Mouse (Mus musculus) adrenal gland, adult 2 months (tissue): ENCODE measurements around the gene Itpr1. TPM values are rescaled to one million over a fixed set of nuclear protein-coding genes. Genes with fewer than 3 reads are reported as not detected.

ENCODE experiments used
- DNase-seq: peaks from one replicate; pipeline ENCODE4 v3.0.0; 2021
- polyA plus RNA-seq: library from polyadenylated mRNA; depleted of rRNA; stranded (reverse); fragments of >200 nt; gene quantifications from 2 replicates; pipeline ENCODE4 v1.2.3, GENCODE M21; 2012
- total RNA-seq, 2 experiments: library from RNA; stranded (reverse); gene quantifications; 2 replicates each; pipeline ENCODE4 v1.2.3; 2021

The Itpr1 gene
- total and polyA plus RNA-seq, 3 experiments: 23.0 to 176 (median 120) TPM

DNA sequence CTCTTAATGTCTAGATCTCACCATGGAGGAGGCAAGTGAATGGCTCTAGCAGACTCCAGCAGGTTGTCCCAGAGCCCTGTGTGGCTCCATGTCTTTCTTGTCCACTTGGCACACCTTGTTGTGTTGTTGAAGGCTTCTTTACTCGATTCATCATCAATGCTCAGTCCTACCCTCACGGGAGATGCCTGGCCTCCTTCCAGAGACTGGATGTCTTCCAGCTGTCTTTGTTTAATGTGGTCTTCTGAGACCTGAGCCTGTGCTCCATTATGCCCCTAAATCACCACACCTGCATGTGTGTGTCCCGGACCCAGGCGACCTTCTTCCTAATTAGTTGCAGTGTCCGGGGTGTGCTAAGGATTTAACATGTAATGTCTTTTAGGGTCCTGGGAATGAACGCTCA is 254.7 kb downstream of the Itpr1 start:
- no peak for DNase-seq

DNA sequence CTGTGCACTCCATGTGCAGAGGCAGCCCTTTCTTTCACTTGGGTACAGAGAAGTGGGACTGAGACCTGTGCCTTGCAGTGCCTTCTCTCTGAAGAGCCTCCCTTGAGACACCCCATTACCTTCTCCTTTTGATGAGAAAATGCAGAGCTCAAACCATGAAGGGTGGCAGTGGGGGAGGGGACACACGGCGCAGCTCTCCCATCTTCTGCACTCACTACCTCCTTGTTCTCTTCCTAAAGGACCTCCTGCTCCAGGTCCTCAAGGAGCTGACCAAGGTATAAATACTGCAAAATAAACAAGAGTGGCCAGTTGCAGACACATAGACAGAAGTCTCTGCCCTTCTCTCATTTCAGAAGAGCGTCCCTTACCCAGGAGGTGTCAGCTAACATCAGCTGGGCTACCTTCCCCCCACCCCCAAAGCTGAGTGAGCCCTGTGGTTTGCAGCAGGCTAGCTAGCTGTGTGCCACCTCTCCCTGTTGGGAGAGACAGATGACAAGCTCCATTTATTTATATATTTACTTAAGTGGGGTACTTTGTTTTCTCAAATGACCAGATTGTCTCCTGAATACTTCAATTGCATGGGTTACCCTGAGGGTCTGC is 255.4 kb downstream of the Itpr1 start:
- DNase-seq: no peak

DNA sequence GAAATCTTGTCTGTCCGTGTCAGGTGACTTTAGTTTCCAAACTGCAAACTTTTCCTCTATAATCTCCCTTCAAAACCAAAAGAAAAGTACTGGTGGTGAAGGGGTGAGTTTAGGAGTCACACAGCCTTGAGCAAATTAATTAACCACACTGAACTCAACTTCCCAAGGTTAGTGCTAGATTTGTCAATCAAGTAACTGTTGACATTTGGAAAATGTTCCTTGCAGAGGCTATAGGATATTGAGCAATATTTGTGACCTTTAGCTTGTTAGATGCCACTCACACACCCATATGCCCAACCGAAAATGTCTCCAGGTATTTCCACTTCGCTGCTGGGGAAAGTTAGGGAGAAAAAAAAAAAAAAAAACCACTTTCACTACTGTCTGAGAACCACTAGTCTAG is 259.0 kb downstream of the Itpr1 start:
- no peak for DNase-seq

DNA sequence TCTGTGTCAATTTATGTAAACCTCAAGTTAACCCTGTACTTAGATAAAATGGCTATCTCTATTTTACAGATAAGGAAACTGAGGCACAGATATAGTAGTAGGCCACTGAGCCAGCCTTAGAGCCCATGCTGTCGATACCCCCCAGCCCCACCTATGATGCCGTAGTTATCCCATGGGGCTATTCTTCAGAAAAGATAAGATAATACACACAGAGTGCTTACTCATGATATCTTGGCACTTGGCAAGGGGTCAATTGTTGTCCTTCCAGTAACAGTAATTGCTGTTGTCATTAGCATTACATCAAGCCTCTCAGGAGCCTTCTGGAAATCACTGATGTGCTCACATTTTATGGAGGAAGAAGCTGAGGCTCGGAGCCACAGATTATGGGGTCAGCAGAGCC is 259.9 kb downstream of the Itpr1 start:
- peak; percentile 56 for DNase-seq

DNA sequence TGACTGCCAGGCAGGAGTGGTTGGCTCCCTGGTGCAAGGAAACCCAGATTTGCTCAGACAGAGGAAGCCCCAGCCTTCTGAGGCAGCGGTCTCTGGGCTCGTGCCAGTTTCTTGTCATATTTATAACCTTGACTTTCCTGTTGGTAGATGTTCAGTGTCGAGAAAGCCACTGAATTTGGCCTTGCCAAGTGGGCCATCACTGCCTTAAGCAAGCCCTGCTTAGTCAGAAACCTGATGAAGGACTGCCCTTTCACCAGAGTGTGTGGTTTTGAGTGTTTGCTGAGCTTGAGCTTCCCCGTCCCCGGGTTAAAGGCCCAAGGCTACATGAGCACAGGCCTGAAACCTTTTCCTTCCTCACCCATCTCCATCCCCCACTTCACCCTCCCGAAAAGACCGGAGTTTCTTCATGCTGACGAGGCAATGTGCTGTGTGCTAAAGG is 263.9 kb downstream of the Itpr1 start:
- DNase-seq: peak; percentile 95

DNA sequence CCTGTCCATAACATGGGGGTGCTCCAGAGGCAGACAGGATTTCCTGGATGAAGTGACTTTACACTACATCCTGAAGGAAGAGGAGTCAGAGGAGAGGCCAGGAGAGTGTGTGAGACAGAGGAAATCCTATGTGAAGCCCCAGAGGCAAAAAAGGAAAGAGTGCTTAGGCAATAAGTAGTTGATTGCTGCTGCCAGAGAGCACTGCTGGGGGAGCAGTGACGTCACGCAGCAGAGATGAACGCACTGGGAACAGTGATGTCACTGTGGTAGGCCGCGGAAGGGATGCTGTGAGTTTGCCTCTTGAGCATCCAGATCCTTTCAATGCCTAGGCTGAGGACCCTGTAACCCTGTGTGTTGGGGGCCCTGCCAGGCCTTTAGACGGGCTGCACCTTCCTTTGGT is 264.7 kb downstream of the Itpr1 start:
- no peak for DNase-seq

DNA sequence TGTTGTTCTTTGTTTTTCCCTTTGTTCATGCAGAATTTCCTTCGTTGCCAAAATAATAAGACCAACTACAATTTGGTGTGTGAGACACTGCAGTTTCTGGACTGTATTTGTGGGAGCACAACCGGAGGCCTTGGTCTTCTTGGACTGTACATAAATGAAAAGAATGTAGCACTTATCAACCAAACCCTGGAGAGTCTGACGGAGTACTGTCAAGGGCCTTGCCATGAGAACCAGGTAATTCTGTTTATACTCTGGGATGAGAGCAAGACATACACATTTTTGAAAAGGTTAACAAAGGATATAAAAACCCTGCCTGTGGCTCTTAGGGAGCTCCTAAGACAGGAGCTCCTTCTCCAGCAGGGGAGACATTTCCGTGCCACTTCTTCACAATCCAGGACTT is 268.3 kb downstream of the Itpr1 start:
- DNase-seq: no peak

DNA sequence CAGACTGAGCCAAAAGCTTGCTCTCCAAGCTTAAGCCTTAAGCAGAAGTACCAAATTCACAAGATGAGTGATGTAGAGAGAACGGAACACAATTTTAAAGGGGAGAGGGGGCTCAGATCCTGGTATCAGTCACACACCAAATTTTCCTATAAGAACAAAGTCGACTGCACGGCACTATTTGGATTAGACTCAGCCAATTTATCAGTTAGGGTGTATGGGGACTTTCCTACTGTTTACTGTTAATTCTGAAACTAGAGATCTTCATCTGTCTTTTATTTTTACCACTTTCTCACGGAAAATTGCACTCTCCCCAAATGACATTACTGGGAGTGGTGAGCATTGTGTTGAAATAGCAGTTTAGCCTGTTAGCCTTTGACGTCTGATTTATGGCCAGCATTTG is 269.6 kb downstream of the Itpr1 start:
- DNase-seq: no peak

DNA sequence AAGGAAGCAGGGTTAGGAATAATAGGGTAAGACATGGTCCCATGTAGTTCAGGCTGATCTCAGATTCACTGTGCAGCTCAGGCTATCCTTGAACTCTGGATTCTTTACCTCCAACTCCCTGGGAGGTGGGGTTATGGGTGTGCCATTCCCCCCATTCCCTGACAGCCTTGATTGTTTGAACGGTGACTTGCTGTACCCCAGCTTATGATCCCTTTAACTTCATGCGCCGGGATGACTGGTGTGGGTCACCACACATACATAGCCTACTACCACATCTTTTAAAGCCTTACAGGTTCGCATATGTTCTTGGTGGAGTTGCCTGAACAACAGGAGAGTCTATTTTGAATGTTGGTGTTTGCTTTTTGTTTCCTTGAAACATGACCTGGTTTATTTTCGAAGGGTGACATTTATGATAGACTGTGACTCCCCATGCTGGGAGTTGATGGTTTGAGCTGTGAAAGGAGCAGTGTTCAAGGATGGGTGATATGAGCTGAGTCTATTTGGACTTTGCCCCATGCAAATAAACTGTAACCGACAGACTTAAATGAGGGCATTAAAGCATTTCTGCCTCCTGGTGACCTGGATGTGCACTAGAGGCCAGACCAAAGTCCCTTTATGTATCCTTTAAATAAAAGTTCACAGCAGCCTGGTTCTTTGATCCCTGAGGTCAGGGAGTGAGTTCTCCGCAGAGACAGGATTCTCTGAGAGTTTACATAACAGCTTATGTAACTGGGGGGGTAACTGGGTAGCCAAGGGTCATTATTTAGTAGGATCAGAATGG is 273.5 kb downstream of the Itpr1 start:
- DNase-seq: no peak

DNA sequence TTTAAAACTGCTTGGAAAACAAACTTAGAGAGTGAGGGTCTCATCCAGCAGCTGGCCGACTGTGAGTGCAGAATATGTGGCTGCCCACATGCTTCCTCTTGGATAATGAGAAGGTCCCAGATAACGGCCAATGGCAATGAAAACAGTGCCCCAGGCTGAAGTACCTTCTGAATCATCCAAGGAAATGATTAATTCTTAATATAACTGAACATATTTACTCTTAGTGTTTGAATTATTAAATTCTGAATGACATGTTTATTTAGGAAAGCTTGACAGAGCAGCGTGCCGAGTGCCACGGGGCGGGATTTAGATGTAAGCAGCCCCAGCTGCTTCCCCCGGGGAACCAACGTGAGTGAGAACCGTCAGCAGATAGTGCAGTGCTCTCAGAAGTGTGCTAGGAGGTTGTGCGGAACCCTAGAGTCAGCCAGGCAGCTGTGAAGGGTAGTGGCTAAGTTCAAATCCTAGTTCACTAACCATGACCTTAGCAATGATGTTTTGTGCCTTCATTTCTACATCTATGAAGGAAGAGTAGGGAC is 274.5 kb downstream of the Itpr1 start:
- no peak for DNase-seq

DNA sequence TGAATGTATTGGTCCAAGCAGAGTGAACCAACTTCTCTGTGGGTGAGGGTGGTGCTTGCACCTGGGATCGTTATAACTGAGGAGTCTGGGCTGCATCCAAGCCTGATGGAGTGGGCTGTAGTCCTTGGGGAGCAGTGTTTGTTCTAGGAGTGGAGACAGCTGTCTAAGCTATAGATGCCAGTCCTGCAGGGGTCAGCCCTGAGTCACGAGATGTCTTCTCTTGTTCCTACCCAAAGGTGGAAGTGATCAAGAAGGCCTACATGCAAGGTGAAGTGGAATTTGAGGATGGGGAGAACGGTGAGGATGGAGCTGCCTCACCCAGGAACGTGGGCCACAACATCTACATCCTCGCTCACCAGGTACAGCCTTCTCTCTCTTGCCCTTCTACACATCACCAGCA is 275.4 kb downstream of the Itpr1 start:
- no peak for DNase-seq

DNA sequence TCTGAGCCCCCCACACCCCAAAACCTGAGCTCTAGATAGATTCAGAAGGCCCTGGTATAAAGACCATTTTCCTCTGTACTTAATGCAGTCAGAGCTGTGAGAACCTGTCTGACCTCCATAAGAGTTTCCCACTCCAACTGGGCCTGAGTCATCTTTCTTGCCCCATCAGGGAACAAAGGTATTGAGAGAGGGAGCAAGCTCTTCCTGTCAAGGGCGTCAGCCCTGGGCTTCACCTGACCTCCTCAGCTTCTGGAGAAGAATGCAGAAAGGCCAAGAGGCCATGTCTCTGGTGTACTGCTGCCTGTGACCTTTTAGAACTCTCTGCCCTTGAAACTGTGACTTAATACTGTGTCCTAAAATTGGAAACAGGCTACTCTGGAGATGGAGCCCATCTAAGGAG is 279.1 kb downstream of the Itpr1 start:
- DNase-seq: no peak

DNA sequence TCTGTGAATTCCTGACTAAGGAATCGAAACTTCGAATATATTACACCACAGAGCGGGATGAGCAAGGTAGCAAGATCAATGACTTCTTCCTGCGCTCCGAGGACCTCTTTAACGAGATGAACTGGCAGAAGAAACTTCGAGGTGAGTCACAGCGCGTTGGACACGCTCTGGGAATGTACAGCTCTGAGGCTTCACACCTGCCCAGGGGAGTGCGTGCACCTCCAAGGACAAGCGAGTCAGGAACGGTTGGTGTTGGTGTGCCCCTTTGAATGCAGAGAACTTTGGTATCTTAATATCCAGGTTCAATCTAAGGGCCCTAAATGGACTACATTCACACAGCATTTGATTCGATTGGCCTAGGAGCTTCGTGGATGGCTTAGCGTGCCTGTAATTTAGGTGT is 280.9 kb downstream of the Itpr1 start:
- DNase-seq: no peak

DNA sequence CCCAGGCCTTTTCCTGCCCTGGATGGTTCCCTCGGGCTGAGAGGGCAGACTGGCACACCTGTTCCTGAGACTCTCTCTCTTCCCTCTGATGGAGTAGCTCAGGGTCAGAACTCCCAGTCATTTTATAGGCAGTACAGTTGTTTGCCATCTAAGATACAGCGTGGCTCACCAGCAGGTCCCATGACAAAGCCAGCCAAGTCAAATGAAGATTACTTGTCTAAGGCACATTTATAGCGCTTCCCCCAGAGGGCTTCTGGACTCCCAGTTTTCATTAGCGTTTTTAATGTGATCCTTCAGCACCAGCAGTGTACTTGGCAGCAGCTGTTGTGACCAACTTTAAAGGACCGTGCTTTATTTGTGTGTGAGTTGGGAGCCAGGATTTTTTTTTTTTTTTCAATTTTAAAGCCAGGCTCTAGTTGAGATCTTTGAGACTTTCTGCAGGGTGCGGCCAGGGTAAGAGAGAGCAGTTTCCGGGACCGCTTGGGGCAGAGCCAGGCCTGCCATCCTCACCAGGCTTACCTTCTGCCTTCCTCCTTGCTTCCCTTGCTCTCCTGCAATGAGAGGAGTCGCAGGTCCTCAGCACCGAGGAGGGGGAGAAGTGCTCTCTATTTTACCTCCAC is 281.4 kb downstream of the Itpr1 start:
- DNase-seq: no peak

DNA sequence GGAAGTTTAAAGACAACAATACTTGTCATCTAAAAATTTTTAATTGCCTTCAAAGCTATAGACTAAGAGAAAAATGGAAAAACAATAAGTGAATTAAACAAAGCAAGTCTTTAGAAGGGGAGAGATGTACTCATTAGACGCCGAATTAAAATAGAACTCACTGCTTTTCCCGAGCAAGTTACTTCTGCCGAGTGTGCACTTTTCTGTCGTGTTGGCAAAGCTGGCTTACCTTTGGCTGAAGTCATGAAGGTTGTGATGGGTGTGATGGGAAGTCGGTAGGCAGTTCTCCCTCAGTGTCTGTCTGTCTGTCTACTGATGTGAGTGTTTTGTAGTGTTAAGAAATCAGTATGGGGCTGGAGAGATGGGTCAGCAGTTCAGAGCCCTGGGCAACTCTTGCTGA is 282.1 kb downstream of the Itpr1 start:
- DNase-seq: no peak

DNA sequence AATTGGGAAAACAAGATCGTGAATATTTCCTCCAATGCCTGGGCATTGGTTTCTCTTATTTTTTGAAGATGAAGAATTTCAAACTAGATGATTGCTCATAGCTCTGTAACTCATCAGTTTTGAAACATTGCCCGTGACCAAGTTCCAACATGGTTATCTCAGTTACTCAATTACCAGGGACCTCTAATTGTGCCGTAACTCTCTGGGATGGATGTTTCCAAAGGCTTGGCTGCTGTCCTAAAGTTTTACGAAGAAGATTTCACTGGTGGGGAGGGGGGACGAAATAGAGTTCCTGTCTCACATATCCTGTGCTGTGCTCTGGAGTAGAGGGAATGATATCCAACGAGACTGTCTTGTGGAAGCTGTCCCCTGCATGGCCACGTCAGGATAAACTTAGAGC is 285.2 kb downstream of the Itpr1 start:
- DNase-seq: peak; percentile 47

DNA sequence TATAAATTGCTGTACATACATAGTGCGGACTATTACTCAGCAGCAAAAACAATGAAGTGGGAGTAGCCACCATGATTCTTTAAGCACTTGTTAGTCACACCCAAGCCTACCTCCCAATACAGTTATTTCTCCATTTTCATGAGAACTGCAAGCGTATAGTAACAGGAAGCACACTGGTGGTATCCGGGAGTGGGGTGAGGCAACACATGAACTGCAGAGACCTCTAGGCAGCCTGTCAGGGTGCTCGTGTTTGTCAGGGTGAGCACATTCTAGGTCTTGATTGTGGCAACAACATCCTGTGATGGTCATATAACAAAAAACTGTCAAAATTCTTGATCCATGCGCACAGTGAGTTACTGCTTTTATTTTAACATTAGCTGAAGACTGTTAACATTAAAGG is 290.8 kb downstream of the Itpr1 start:
- no peak for DNase-seq

DNA sequence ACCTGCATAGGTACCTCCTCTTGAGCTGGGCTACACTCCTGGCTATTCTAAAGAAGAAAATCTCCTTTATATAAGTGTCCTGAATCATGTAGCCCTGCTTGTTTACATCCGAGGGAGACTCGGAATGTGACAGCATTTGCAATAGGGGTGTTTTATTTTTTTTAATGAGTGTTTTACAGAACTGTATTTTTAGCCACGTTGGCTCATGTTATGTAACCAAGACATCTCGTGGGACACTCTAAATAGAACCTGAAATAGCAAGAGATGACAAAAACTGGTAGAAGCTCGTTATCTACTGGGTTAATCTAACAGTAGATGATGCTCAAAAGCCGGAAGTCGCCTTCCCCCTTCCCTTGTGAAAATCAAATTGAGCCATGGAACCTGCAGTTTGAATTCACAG is 291.8 kb downstream of the Itpr1 start:
- DNase-seq: no peak

DNA sequence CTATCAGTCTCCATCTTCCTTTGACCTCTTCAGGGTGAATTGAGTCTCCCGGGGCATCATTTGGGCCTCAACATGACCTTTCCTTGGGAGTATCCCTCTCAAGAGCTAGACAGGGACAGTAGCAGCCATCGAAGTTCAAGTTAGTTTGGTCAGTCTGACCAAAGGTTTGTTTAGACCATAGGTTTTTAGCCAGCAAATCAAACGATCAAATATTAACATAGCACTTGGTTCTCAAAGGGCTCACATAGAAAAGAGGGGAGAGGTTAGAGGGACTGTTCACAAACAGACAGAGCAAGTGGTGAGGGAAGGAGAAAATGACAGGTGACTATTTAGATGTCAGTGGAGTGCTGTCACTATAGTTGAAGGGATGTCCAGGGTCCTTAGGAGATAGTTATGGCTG is 293.3 kb downstream of the Itpr1 start:
- no peak for DNase-seq

DNA sequence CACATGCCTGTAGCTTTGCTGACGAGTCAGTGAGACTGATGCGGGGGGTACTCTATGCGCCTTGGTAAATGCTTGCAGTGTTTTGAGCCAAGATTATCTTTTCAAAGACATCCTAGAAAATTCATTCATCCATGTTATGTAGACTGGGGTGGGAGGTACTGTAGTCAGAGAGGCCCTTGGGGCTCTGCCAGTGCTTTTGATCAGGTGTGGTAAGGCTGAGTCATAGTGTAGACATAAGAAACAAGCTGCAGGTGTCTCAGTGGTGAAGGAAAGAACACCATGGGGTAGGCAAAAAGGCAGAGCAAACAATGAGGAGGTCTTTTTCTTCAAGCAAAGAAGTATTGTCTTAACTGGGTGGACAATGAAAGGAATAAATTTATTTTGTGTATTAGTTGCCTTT is 294.4 kb downstream of the Itpr1 start:
- no peak for DNase-seq

DNA sequence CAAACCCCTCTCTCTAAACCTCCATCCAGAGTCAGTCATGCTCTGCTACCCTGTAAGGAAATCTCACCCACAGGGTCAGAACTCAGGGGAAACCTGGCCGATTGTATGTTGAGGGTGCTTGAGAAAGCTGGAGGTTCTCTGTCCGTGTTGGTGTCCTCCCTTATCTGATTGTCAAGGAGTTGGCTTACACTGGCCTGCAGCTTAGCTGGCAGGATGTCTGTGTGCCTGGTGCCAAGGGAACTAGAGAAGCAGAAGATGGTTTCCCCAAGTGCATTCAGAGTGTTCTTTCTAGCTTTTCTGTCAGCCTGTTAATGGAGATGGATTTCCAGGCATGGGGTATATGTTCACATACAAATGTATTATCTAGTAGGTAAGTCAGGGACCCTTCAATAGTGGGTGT is 296.4 kb downstream of the Itpr1 start:
- DNase-seq: no peak

DNA sequence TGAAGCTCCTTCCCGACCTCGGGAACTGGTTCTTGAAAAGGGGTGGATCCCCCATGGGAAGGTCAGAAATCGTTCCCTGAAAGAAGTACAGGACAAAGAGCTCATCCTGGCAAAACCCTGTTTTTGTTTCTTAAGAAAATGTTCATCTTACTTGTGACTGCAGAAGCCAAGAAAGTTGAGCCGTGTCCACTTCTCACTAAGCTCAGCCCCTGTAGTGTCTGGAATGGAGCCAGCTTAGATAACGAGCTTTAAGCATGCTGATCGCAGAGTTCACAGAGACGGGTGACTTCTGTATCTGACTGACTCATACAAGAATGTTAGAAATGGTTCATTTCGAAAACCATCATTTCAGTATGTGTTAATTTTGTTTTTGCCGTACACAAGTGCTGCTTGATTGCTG is 297.2 kb downstream of the Itpr1 start:
- peak; percentile 56 for DNase-seq

DNA sequence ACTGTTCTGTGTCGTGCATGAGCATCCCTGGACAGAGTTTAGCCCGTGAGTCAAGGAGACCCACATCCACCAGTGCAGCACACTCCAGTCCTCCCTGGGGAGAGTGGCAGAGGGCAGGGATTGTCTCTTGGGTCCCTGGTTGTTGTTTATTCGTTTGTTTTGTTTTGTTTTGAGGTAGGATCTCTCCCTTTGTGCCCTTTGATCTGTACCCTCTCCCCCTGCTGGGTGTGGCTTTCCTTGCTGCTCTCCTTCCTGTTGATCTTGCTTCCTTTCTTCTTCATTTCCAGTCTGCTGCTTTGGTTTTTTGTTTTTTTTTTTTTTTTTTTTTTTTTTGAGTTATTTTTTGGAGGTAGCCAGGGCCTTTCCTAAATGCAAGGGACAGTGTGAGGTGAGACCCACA is 299.2 kb downstream of the Itpr1 start:
- no peak for DNase-seq
